10 mouse cellular contexts compared by ENCODE assay signal in the genomic region with DNA sequence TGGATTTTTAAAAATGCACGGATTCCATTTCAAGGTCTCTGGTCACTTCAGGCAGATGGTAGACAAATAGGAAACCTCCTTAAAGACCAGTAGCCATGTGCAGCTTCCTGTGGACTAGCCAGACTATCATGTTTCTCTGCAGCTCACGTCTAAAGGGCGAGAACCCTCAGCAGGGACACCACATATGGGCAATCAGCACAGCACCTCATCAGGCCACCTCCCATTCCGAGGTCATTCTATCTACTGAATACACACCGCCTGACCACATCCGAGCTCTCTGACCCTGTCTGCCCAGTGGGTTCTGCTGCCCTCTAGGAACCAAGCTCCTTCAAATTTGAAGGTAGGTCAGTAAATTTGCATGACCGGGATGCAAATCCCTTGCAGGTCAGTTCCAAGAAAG. TPM values are rescaled to one million over a fixed set of nuclear protein-coding genes. Genes with fewer than 3 reads are reported as not detected.
DNase-seq lines count a peak whose midpoint lies in the region; ATAC-seq lines count a peak whose summit lies in the region.
"Had no signal": no experiment of that assay in that cellular context is flagged by ENCODE, and none has a peak within 500 bp of the region (broad histone marks: within the 10 kb centered on the region; RNA-seq: fewer than 3 reads in every experiment).

No protein-coding gene starts in this region.

- H3K4me3 ChIP-seq in heart, embryonic 10.5 days, result no peak overlapping the region
- no peak overlapping the region for H3K4me3 ChIP-seq in heart, embryonic 13.5 days
- H3K4me3 ChIP-seq in liver, embryonic 11.5 days (ENCODE audit: low read depth, low read length), result no peak overlapping the region

- no peaks in the 10 kb centered on the region for H3K9me3 ChIP-seq in heart, embryonic 10.5 days
- H3K9me3 ChIP-seq in heart, embryonic 13.5 days, result no peaks in the 10 kb centered on the region
- H3K9me3 ChIP-seq in liver, embryonic 11.5 days (ENCODE audit: control insufficient read depth, low read length), result no peaks in the 10 kb centered on the region

- no peak for DNase-seq in heart, embryonic 10.5 days (ENCODE audit: low spot score)
- no peak for DNase-seq in heart, postnatal 14 days
- DNase-seq in MN1 (ENCODE audit: low spot score), result peak; percentile 51
- DNase-seq in liver, embryonic 11.5 days (ENCODE audit: low spot score), result no peak
- no peak for DNase-seq in thymus, postnatal 14 days
- DNase-seq in thymus, postnatal 10 days (ENCODE audit: low spot score in 2 of 2), result no peak
- DNase-seq in frontal cortex, postnatal 14 days (ENCODE audit: low spot score in 2 of 2), result no peak
- DNase-seq: right cerebral cortex, adult 18-20 months had no signal

- intact Hi-C loops in heart, postnatal 14 days (cut with DNase I), result loop anchor here (5.0 kb wide), 1 partner anchor 41 kb away; no protein-coding TSS in a partner anchor

- peak overlapping the region; percentile 28 for H3K4me2 ChIP-seq in heart, embryonic 13.5 days
- peak overlapping the region; percentile 36 for H3K4me2 ChIP-seq in liver, embryonic 11.5 days
- H3K4me2 ChIP-seq: midbrain, embryonic 11.5 days had no signal

- no peaks in the 10 kb centered on the region for H3K27me3 ChIP-seq in heart, embryonic 10.5 days (ENCODE audit: insufficient read depth, poor library complexity, severe bottlenecking)
- no peaks in the 10 kb centered on the region for H3K27me3 ChIP-seq in heart, embryonic 13.5 days (replicated peaks)
- H3K27me3 ChIP-seq in liver, embryonic 11.5 days (replicated peaks; ENCODE audit: control insufficient read depth, insufficient read depth, low read length), result no peaks in the 10 kb centered on the region

- no peak for ATAC-seq in heart, embryonic 13.5 days (ENCODE audit: extremely low read depth, insufficient number of reproducible peaks, low FRiP score, low TSS enrichment)
- ATAC-seq in liver, embryonic 11.5 days (replicated peaks; ENCODE audit: low FRiP score), result no peak

- 16% methylated on average over 7 of the region's 7 CpGs for WGBS in heart, embryonic 10.5 days
- WGBS in heart, embryonic 13.5 days, result 25% methylated on average over 7 of the region's 7 CpGs
- 29% methylated on average over 7 of the region's 7 CpGs for WGBS in liver, embryonic 11.5 days

- H3K9ac ChIP-seq in heart, embryonic 13.5 days, result no peak overlapping the region
- no peak overlapping the region for H3K9ac ChIP-seq in liver, embryonic 11.5 days (ENCODE audit: low read depth, low read length)

- peaks cover 6% of the 10 kb centered on the region; the same call in 1 of the 2 replicates for H3K36me3 ChIP-seq in heart, embryonic 10.5 days
- H3K36me3 ChIP-seq in heart, embryonic 13.5 days, result peaks cover 6% of the 10 kb centered on the region
- H3K36me3 ChIP-seq in liver, embryonic 11.5 days (ENCODE audit: control insufficient read depth, insufficient read depth, low read length), result no peaks in the 10 kb centered on the region

- H3K27ac ChIP-seq in heart, embryonic 10.5 days, result peak overlapping the region; percentile 73
- peak overlapping the region; percentile 79 for H3K27ac ChIP-seq in heart, embryonic 13.5 days (replicated peaks)
- peak overlapping the region; percentile 60; the same call in 1 of the 2 replicates for H3K27ac ChIP-seq in liver, embryonic 11.5 days (ENCODE audit: low read depth, low read length)

- peaks cover 72% of the 10 kb centered on the region for H3K4me1 ChIP-seq in heart, embryonic 10.5 days
- H3K4me1 ChIP-seq in heart, embryonic 13.5 days, result peaks cover 87% of the 10 kb centered on the region
- peaks cover 58% of the 10 kb centered on the region for H3K4me1 ChIP-seq in liver, embryonic 11.5 days (replicated peaks; ENCODE audit: control insufficient read depth, insufficient read depth, low read length)

RNA-seq across cellular contexts. Expression of gene Sh3pxd2a, which starts 35.4 kb away (rescaled TPM):
- polyA plus RNA-seq in heart, embryonic 10.5 days (2016; fragmentation: Nextera tagmentation; extraction: Ambion mirVana), result 3.4 and 3.9 TPM in 2 replicates
- total RNA-seq in heart, postnatal 14 days (2021), result 10 to 100 TPM; 75.2 to 75.9 TPM
- 5.4 and 5.7 TPM in 2 replicates for polyA plus RNA-seq in heart, embryonic 13.5 days (2015; fragmentation: Nextera tagmentation; extraction: Ambion mirVana)
- 2.9 and 3.6 TPM in 2 replicates for polyA plus RNA-seq in liver, embryonic 11.5 days (2014; fragmentation: Nextera tagmentation; extraction: Ambion mirVana)
